Mouse (Mus musculus): ENCODE measurements at regions not wholly inside any gene's neighbourhood (a gene's known extent, or its start where the extent isn't known, plus 50 kb on each side); places are given as distances from the start of the nearest gene placed in this dataset.

DNA sequence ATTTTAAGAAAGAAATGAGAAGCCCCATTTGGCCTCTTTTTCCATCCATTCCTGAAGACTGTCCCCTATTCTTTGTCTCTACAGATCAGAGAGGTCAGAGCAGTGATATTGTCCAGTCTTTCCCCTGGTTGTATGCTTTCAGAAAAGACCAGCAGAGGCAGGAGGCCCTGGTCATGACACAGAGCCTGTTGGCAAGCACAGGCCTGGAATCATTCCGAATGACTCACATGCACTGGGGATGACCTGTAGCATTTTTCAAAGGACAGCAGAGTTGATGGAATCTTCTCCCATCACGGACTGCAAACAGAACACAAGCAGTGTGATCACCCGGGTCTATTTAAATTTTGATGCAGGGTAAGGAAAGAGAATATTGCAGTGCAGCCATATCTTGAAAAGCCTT lies 50.2 kb upstream of the Nxt1 start:
- DNase-seq (ENCODE audit: low read depth, low spot score): no peak

GRCm38 (mm10) chr2:148611911-148612310 lies 60.5 kb upstream of the Nxt1 start:
- DNase-seq (ENCODE audit: low read depth, low spot score): no peak

GRCm38 (mm10) chr2:148605425-148605930 lies 66.9 kb upstream of the Nxt1 start:
- no peak for DNase-seq (ENCODE audit: low read depth, low spot score)

- no peak for DNase-seq (ENCODE audit: low read depth, low spot score)
Measured at GRCm38 (mm10) chr2:148603951-148604350, 68.5 kb upstream of the Nxt1 start.

GRCm38 (mm10) chr2:148603315-148603714 lies 69.1 kb upstream of the Nxt1 start:
- DNase-seq (ENCODE audit: low read depth, low spot score): no peak

DNA sequence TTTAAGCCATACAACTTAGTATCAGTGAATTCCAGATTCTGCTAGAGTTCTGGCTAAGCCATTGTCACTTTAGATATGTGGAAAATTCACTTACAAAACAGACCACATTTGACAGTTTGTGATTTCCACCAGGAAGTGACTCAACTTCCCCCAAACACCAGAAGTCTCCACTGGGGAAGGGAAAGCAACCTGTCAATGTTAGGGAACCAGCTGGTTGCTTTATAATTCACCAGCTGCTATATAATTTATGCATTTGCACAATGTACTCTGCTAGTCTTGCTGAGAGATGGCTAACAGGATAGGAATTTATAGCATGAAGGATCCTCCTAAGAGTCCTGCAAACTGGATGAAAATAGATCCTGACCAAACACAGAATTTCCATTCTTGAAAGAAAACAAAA lies 72.9 kb upstream of the Nxt1 start:
- DNase-seq (ENCODE audit: low read depth, low spot score): no peak

- DNase-seq (ENCODE audit: low read depth, low spot score): no peak
Measured at GRCm38 (mm10) chr2:148596966-148597365, 75.4 kb upstream of the Nxt1 start.

GRCm38 (mm10) chr2:148585721-148586335 lies 86.6 kb upstream of the Nxt1 start:
- no peak for DNase-seq (ENCODE audit: low read depth, low spot score)

- no peak for DNase-seq (ENCODE audit: low read depth, low spot score)
Measured at GRCm38 (mm10) chr2:148582208-148582607, 90.2 kb upstream of the Nxt1 start.

DNA sequence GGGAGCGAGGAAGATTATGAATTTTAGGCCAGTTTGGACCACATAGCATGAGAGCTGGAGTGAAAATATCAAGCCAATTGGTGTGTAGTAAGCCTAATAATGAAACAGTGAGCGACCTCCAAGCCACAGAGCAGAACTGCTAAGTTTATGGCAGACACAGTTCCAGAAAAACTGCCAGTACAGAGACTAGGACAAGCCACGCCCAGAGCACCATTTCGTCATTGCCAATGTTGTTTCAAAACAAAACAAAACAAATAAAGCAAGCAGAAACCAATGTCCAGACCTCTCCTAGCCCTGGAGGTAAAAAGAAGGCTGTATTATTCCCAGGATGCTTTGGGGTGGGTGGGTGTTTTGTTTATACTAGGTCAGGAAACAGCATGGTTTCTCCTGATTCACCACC lies 90.7 kb upstream of the Nxt1 start:
- DNase-seq (ENCODE audit: low read depth, low spot score): no peak

DNA sequence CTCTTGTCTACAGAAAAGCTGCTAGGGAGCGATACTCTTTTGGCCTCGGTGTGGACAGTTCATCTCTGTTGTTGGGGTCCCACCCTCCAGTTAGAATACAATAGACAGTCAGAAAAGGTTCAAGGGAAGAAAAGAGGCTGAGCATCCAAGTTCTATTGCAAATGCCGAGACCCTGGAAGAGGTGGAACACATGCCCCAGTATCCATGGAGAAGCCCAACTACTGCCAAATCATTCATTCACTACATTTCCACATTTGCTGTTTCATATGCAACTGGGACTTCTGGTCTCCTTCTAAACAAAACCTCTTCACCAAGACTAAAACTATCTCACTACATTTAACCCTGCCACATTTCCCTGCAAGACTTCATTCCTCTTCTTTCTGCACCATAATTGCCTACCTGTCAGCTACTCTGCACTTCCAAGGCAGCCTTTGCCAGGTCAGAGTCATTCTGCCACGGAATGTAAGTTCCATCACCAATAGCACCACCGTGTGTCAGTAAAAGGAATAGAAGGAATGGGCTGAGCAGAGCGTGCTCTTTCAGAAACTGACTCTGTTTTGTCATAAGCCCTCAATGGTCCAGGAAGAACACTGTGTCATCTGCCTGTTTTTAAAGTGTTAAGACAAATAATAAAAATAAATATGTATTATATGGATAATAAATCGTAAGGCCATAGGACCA lies 92.0 kb upstream of the Nxt1 start:
- peak; percentile 46 for DNase-seq (ENCODE audit: low read depth, low spot score)

DNA sequence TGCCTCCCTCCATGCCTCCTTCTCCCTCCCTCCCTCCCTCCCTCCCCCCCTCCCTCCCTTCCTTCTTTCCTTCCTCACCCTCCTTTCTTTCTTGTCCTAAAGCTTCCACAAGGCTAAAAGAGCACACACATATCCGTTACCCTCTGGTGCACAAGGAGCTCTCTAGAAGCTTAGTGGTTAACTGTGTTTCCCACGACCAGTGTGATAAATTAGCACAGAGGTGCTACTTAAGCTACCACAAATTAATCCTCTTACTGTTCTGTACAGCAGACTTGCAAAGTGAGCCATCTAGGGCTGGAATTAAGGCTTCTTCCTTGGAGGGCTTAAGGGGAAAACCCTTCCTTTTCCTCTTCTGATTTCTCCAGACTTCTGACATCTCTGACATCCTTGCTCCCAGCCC lies 92.8 kb upstream of the Nxt1 start:
- DNase-seq (ENCODE audit: low read depth, low spot score): no peak

GRCm38 (mm10) chr2:148579027-148579426 lies 93.4 kb upstream of the Nxt1 start:
- no peak for DNase-seq (ENCODE audit: low read depth, low spot score)

- DNase-seq (ENCODE audit: low read depth, low spot score): no peak
Measured at GRCm38 (mm10) chr2:148578176-148578575, 94.2 kb upstream of the Nxt1 start.

DNA sequence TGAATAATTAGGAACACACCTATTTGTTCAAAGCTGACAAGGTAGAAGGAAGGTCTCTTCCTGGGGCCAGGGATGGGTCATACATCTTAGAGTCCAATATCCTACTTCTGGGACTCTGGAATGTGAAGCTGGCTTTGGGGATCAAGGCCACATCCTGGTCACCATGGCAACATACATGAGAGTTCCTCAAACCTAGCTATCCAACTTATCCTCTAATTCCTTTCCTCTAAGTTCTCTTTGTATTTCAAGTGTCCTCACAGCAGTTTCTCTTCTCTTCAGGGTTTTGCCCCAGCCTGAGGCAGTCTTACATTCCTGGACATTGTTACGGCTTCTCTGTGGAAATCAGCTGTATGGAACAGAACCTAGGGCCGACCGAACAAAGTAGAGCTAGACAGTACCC lies 97.0 kb upstream of the Nxt1 start:
- peak; percentile 14 for DNase-seq (ENCODE audit: low read depth, low spot score)

- DNase-seq (ENCODE audit: low read depth, low spot score): peak; percentile 46
Measured at GRCm38 (mm10) chr2:148572165-148572564, 100.2 kb upstream of the Nxt1 start.

DNA sequence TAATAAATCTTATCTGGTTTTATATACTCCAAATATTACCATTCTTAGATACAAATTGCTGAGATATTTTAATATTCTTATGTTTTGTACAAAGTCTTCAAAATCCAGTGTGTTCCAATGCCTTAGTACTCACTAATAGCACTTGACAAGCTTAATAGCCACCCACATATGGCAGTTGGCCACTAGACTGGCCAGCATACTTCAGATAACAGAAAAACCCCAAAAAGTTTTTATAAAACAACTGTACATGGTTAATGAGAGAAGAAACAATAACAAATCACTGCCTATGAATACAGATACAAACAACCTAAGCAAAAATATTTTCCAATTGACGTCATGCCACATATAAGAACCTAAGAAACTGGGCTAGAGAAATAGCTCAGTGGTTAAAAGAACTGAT lies 100.8 kb upstream of the Nxt1 start:
- no peak for DNase-seq (ENCODE audit: low read depth, low spot score)

- no peak for DNase-seq (ENCODE audit: low read depth, low spot score)
Measured at GRCm38 (mm10) chr2:148571018-148571417, 101.4 kb upstream of the Nxt1 start.

DNA sequence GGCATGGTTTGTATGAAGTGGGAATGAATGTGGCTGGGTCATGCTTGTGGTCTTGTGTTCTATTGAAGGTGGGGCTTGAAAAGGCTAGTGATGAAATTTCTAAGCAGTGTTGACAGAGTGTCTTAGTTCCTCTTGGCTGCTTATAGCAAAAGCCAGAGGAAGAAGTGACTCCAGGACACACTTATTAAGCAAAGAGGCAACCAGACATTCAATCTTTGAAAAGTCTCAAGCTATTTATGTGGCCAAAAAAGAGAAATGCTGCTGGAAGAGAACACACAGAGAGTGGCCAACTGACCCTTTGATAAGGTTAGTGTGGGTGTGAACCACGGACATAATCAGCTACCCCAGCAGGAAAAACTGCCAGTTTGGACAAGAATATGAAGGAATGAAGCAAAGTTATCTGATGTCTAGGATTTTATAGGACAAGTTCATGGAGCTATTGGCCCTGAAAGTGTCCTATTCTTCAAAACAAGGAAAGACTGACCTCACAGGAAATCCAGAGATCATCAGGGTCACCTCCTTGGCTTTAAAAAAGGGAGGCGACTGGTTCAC lies 104.4 kb upstream of the Nxt1 start:
- no peak for DNase-seq (ENCODE audit: low read depth, low spot score)

DNA sequence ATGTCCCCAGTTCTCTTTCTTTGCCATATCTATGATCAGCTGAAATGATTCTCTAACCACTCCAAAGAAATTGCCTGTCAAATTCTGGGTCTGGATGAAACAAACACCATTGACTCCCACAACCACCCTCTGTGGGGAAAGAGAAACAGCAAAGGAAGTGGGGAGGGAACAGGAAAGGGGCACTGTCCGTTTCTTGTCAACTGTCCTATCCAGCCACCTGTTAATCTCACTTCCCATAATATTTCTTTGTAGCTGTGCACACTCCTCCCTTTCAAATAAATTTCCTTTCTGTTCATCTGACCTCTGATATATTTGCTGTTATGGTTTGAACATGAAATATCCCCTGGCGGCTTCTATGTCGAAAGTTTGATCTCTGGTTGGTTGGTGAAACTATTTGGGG lies 109.0 kb upstream of the Nxt1 start:
- DNase-seq (ENCODE audit: low read depth, low spot score): no peak

- no peak for DNase-seq (ENCODE audit: low read depth, low spot score)
Measured at GRCm38 (mm10) chr2:148562041-148562440, 110.4 kb upstream of the Nxt1 start.

DNA sequence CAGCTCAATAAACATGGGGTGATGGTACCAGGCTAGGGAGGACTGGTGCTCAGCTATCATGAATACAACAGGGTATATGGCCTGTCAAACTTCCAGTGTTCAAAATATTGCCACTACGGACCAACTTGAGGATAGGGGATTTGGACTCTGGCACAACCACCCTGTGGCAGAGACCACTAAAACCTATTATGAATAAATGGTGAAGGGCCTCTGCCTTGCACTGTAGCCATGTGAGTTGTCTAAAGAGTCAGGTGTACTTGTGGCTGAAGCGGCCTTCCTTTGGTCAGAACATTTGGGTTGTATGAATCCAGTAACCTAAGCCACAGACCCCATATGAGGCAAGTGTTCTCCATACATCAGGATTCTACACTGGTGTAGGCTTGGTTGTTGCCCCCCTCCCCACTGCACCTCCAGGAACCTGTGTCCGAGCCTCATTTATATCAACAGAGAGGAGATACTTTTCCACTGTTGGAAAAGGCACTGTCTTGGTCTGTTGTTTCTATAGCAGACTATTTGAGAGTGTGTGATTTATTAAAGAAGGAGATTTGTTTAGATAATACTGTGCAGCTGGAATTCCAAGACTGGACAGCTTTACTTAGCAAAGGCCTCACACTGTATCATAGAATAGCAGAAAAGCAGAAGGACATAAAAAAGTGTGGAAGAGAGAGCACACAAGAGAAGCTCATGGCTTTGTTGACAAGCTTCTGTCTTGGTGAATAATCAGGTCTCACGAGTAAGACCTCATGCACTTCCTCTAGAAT lies 112.2 kb upstream of the Nxt1 start:
- no peak for DNase-seq (ENCODE audit: low read depth, low spot score)
